Mouse (Mus musculus) ZHBTc4 (cell line): ENCODE data around the gene Acnat2.
A peak's percentile ranks its signal among the peaks of the same experiment; 100 is the strongest.
"Not testable (repeated sequence)": the region's sequence is repeated elsewhere in the genome, so short reads cannot be mapped to it uniquely, and the experiment has no call there.

Source experiments
- DNase-seq: peaks from one replicate; pipeline ENCODE4 v3.0.0-alpha.2; 2011; ENCODE audit warnings: low read depth, low spot score

Gene Acnat2

DNA sequence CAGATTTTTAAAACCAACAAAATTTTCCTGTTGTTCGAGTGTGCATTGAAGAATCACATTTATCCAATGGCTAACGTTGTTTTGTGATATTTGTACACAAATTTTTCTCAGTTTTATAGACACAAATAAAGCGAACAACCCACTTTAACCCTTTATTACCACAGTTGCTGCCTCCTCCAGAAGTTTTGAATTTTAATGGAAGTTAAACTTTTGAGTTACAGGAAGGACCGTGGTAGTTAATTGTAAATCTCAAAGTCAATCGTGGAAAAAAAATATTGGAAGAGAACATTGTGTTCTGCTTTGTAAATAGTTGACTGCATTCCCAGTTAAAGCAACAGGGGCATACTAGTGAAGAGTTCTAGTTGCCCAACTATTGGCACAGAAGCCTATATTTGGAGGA is at the start of gene Acnat2:
Gene Acnat2, minus strand, starts transcription at position 195 of the 400 bp plus-strand sequence.
- DNase-seq, result not testable (repeated sequence)

DNA sequence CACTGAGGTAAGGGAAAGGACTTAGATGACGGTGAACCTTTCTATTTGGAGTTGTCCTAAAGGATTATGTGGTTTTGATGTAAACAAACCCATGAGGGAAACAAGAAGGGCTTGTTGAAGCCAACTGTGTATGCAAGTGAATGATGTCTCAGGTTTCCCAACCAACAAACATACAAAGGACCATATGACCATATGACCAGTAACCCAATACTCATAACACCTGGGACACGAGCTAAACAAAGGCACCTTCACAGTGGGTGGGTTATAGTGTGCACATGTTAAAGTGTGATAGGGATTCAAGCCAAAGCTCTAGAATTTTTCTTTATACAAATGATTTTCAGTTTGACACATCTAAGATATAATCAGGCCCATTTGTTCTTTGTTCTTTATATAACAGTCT is 48.2 kb upstream of the Acnat2 start:
- DNase-seq, result no peak

DNA sequence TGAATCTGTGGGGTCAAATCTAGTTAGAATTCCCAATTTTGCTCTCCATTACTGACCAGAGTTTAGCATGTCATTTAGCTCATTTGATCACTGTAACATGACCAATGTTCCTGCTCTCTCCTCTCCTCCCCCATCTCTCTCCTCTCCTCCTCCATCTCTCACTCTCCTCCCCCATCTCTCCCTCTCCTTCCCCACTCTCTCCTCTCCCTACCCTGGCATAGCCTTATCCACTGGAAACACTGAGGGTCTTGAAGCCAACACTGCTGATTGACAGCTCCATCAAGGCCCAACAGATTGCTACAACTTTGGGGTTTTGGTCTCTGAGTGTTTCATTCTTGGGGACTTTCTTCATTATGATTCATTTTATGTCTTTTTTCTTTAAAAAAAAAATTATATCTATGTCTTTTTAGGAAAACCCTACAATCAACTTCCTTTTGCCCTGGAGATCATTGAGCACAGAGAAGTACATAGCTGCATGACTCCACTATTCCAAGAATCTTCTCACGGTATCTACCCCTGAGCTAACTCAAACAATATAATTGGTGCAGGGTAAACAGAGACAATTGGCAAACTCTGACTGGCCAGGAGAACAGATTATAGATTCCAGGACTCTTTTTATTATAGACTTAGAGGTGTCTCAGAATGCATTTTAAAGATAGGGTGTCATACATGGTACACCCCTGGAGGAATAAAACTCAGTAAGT is 44.0 kb upstream of the Acnat2 start:
- DNase-seq, result no peak

DNA sequence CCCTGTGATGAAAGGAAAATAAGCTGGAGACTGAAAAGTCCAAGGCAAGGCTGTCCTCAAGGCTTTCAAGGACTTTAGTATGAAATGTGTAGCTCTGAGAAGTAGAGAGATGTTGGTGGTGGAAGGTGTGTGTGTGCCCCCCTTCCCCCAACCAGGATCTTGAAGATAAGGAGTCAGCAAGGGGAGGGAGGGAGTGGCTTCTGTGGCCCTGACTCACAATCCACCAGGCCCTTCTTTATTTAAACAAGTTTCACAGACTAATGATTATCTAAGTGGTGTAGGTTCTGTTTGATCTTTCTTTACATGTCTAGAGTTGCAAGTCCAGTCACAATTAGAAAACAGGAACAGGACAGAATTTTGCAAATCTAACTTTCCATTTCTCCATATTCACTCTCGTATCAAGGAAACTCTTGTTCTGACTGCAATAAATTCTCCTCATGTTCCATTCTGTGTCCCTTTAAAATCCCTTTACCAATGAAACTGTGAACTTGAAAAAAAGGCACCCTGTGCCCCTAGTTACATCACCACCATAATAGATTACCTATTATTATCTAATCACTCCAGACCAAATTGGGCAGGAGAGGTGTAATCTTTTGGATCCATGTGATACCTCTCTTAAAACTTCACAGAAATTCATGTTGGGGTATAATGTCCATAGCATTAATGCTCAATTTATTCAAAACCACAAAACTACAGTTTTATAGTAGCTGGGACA is 43.3 kb upstream of the Acnat2 start:
- not testable (repeated sequence) for DNase-seq

DNA sequence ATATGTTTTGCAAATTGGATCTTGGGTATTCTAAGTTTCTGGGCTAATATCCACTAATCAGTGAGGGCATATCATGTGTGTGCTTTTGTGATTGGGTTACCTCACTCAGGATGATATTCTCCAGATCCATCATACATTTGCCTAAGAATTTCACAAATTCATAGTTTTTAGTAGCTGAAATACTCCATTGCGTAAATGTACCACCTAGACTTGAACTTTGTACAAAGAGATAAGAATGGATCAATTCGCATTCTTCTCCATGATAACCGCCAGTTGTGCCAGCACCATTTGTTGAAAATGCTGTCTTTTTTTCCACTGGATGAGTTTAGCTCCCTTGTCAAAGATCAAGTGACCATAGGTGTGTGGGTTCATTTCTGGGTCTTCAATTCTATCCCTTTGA is 29.0 kb upstream of the Acnat2 start:
- not testable (repeated sequence) for DNase-seq

DNA sequence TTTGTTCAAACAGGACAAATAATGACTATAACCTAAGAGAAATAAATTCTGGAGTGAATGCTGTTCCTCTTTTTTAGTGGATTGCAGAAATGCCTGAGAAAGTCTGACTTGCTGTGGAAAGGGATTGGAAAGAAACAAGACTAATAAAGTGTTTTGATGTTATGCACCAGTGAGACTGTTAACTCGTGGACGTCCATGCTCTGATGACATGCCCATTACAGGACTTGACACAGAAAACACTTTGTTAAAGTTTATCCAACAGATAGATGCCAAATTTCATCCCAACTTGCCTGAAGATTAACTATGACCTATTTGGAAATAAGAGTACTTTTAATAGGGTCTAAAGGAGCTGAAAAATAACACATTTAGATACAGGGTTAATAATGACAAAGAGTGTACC is 2.2 kb upstream of the Acnat2 start:
- not testable (repeated sequence) for DNase-seq

DNA sequence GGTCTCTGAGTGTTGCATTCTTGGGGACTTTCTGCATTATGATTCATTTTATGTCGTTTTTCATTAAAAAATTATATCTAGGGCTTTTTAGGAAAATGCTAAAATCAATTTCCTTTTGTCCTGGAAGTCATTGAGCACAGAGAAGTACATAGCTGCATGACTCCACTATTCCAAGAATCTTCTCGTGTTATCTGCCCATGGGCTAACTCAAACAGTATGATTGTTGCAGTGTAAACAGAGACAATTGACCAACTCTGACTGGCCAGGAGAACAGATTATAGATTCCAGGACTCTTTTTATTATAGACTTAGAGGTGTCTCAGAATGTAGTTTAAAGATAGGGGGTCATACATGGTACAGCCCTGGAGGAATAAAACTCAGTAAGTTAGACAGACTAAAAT is 21.1 kb downstream of the Acnat2 start:
- no peak for DNase-seq

DNA sequence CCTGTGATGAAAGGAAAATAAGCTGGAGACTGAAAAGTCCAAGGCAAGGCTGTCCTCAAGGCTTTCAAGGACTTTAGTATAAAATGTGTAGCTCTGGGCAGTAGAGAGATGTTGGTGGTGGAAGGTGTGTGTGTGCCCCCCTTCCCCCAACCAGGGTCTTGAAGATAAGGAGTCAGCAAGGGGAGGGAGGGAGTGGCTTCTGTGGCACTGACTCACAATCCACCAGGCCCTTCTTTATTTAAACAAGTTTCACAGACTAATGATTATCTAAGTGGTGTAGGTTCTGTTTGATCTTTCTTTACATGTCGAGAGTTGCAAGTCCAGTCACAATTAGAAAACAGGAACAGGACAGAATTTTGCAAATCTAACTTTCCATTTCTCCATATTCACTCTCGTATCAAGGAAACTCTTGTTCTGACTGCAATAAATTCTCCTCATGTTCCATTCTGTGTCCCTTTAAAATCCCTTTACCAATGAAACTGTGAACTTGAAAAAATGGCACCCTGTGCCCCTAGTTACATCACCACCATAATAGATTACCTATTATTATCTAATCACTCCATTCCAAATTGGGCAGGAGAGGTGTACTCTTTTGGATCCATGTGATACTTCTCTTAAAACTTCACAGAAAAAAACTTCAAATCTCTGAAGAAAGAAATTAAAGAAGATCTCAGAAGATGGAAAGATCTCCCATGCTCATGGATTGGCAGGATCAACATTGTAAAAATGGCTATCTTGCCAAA is 24.2 kb downstream of the Acnat2 start:
- DNase-seq, result not testable (repeated sequence)

DNA sequence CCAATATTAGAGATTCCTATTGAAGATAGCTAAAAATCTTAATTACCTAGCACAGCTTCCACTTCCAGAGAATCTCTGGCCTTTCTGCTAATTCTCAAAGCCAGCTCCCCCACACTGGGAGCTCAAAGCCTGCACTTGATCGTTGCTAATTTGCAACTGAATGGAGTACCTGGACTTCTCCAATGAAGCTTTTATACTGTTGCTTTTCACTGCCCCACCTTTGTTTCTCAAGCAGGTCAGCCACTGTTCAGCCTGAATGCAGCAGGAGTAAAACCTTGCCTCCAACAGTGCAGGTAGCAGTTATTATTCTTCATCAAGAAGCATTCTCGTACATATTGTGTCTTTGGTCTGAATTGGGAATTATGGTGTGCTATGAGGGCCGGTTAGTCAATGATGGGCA is 39.9 kb downstream of the Acnat2 start:
- DNase-seq, result peak; percentile 72

DNA sequence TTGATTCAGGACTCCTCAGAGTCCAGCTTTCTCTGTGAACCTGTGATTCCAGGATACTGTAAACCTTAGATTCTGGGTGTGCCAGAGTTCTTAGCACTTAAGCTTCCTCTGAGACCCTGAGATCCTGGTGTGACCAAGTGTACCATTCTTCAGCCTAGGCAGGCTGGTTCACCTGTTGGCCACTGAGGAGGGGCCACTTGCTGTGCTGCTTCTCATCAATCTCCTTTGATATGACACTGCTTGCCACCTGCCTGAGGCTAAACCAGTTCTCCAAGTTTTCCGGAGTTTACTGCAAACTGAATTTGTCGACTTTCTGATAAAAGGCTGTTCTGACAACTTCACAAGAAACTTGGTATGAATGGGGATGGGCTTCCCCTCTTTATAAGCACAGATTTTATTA is 50.9 kb downstream of the Acnat2 start:
- no peak for DNase-seq

DNA sequence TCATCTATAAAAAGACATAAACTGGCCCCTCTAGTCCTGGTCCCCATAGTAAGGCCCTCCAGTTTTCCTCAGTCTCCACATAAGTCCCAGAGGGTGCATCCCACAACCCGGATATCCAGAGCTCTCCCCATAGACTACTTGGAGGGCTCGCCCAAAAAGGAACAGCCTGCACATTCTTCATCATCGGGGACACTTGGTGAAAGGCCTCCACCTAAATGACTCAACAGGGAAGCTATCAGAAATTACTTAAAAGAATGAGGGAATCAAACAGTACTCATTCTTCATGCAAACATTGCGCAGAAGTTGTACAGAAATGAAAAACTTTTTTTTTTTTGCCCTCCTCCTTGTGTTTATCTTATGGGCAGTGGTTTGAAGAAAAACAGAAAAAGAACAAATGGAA is 57.5 kb downstream of the Acnat2 start:
- no peak for DNase-seq

DNA sequence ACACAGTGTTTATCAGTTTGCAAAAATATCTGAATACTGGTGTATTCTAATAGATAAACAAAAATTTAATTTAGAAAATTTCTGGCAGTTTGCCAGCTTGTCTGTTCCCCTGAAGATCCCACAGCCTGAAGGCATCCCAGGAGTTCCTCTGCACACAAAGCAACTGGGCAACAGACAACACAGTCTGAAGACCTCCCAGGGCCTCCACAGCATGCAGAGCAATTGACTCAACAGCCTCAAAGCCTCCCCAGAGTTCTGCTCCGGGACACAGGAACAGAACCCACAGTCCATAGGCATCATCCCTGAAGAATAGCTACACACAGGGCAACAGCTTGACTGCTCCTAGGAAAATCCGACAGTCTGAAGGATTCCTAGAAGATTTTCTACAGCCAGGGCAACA is 59.3 kb downstream of the Acnat2 start:
- DNase-seq, result no peak

DNA sequence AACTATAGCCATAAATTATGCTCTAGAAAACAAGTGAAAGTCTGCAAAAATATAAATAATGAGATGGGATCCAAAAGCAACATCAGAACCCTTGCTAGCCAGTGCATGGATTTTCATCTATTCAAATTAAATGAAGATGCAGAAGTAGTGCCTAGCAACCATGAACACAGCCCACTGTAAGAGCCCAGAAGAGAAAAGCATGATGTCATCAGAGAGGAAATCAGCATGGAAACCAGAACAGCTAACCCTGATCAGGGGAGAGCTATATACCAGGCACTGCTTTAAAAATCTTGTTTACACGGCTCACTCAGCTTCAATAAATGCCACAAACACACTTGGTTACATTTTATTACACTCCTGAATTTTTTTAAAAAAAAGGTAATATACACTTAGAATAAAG is 60.0 kb downstream of the Acnat2 start:
- DNase-seq, result not testable (repeated sequence)

DNA sequence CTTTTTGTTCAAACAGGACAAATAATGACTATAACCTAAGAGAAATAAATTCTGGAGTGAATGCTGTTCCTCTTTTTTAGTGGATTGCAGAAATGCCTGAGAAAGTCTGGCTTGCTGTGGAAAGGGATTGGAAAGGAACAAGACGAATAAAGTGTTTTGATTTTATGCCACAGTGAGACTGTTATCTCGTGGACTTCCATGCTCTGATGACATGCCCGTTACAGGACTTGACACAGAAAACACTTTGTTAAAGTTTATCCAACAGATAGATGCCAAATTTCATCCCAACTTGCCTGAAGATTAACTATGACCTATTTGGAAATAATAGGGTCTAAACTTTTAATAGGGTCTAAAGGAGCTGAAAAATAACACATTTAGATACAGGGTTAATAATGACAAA is 67.9 kb downstream of the Acnat2 start:
- not testable (repeated sequence) for DNase-seq

DNA sequence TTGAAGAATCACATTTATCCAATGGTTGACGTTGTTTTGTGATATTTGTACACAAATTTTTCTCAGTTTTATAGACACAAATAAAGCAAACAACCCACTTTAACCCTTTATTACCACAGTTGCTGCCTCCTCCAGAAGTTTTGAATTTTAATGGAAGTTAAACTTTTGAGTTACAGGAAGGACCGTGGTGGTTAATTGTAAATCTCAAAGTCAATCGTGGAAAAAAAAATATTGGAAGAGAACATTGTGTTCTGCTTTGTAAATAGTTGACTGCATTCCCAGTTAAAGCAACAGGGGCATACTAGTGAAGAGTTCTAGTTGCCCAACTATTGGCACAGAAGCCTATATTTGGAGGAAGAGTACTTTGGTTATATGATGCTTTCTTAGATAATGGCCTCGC is 70.0 kb downstream of the Acnat2 start:
- DNase-seq, result not testable (repeated sequence)
